Mouse (Mus musculus) yolk sac, embryonic 10.5 days (tissue): ENCODE measurements around the gene Iqcf5.

Source experiments
- DNase-seq: peaks from one replicate; pipeline ENCODE4 v3.0.0-alpha.2; 2017; ENCODE audit warnings: low spot score

The Iqcf5 gene

DNA sequence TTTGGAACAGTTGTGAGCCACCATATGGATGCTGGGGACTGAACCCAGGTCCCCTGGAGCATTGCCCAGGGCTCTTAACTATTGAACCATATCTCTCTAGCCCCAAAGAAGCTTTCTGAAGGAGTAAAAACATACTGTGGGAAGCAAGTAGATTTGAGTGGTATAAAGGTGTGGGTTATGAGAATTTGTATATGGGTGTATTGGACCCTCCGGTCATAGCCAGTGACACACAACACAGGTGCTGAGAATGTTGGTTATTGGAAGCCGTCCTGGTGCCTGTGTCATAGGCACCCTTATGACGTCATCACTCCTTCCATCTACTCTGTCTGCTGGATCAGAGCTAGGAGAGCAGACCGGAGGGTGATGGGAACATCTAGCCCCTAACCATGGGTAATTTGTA is at the start of gene Iqcf5:
Iqcf5 (plus strand) TSS at position 301 of the 400 bp plus-strand sequence.
- no peak for DNase-seq

- peak; percentile 49 for DNase-seq
Observed at GRCm38 (mm10) chr9:106464751-106465541, 49.4 kb upstream of the Iqcf5 start.

GRCm38 (mm10) chr9:106465571-106466200 is 48.7 kb upstream of the Iqcf5 start, which contains the start of gene Gpr62:
Gpr62 (minus strand) TSS chr9:106465938.
- no peak for DNase-seq

GRCm38 (mm10) chr9:106466721-106467120 is 47.7 kb upstream of the Iqcf5 start:
- no peak for DNase-seq

DNA sequence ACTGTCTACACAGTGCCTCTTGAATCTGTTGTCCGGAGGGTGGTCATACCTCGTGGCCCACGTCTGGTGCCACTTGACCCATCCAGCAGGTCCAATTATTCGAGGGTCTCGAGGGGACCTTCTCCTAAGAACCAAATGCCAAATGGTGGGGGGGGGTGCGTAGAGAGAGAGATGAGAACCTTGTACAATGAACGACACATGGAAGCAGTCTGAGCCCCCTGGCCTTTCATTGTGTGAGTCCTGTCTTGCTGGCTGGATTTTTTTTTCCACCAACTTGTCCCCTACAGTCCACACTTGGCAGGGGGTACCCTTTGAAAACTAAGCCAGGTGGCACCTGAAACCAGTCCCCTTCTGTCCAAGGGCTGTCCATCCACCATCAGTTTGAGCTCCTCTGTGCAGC is 46.6 kb upstream of the Iqcf5 start:
- no peak for DNase-seq

- no peak for DNase-seq
Observed at GRCm38 (mm10) chr9:106469317-106469716, 45.1 kb upstream of the Iqcf5 start.

DNA sequence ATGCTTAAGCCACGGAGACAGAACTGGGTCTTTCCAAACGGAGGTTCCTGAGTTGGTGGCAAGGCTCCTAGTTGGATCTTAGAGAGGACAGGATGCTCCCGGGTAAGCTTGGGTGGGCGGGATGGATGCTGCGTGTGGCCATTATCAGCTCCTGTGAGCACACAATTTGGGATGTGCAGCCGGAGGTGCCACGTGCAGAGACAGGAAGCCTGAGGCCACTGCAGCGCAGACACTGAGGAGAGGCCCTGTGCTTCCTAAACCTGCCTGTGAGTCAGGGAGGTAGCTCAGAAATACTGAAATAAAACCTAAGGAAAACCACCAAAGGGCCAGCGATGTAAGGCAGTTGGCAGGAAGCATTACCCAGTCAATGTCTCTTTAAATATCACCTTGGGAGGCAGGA is 44.6 kb upstream of the Iqcf5 start:
- no peak for DNase-seq

DNA sequence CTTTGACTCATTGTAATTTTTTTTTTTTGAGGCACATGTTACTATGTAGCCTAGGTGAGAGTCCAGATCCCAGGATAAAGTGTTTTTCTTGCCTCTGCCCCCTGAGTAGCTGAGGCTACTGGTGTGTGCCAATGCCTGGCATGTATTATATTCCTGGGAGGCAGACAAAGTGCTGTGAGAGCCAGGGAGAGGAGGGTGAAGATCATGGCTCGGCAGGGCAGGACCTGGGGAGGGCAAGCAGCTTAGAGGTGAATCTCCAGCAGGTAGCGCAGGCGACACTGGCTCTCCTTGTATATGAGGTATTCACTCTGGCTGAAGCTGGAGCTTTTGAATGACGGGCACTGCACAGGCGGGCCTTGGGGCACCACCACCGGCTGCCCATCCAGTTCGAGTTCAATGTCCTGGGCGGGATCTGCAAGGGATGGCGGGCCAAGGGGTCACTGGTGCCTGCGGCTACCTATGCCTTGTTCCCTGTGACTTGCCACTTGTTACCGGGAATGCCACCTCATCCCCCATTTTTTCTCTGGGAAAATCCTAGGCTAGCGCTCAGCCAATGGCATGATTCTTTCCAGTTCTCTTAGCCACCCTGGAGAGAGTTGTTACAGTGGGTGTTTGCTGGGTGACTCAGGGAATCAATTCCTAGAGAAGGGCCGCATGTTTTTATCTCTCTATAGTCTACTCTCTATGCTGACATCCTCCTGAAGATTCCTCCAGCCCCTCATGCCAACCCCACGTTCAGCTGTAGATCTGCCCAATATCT is 43.2 kb upstream of the Iqcf5 start:
- no peak for DNase-seq

GRCm38 (mm10) chr9:106471892-106472291 is 42.5 kb upstream of the Iqcf5 start:
- DNase-seq: peak; percentile 51

- DNase-seq: no peak
Observed at GRCm38 (mm10) chr9:106472321-106472720, 42.1 kb upstream of the Iqcf5 start.

DNA sequence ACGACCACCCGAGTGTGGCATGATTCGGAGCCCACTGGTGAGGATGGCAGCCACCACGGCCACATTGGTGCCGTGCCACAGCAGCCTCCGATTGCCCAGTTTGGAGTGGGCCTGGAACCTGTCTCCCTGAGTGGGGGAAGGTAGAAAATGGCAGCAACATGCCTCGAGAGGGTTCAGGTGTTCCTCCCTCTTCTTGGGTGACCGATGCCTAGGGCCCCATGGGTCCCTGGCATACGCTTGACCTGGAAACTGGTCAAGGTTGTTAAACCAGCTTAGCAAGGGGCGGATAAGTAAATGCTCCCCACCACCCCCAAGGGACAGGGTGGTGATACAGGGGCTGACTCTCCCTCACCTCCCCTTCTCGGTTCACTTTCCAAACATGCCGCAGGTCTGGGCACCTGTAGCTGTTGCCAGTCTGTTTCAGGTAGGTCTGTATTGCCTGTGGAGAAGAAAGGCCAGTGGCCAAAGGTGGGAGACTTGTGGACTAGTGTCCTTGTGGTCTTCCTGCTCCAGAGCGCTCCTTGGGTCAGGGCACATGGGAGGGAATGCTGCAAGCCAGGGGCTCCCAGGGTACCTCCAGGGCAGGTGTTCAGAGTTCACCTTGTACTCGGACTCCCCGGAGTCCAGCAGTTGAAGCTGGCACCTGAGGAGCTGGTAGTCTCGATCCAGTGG is 41.2 kb upstream of the Iqcf5 start:
- DNase-seq: no peak

- no peak for DNase-seq
Observed at GRCm38 (mm10) chr9:106473753-106474105, 40.6 kb upstream of the Iqcf5 start.

- DNase-seq: peak; percentile 68
Observed at GRCm38 (mm10) chr9:106474456-106474855, 39.9 kb upstream of the Iqcf5 start.

- no peak for DNase-seq
Observed at GRCm38 (mm10) chr9:106475046-106475445, 39.3 kb upstream of the Iqcf5 start.

GRCm38 (mm10) chr9:106475663-106476001 is 38.7 kb upstream of the Iqcf5 start, which contains the start of gene Rrp9:
Rrp9 (plus strand) TSS chr9:106475963.
- DNase-seq: no peak

GRCm38 (mm10) chr9:106476002-106476923 is 38.1 kb upstream of the Iqcf5 start:
- no peak for DNase-seq

DNA sequence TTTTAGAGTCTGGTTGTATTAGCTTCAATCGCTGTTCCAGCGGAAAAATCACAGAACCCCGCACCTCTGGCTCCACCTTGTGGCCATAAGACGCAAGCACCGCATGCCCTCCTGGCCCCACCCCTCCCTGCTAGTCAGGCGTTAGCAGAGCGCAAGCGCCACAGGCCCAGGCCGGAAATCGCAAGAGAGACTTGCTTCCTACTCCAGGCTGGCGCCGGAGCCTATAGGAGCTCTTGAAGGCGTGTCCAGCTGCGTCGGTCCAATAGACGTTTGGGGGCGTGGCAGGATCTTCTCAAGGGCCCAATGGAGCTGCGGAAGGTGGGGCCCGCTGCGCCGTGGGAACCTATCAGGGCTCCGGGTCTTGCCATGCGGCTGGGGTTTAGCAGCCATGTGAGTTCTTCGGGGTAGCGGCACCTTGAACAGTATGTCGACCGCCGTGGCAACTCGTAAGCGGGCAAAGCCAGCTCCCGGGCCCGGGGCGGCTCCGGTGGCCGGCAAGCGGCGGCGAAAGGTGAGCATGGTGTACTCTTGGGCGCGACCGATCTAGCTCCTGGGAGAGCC is 37.4 kb upstream of the Iqcf5 start, which contains the start of gene Parp3:
Parp3 (minus strand) TSS at position 26 of the 561 bp plus-strand sequence.
- peak; percentile 99 for DNase-seq

- DNase-seq: no peak
Observed at GRCm38 (mm10) chr9:106477649-106478048, 36.7 kb upstream of the Iqcf5 start.

DNA sequence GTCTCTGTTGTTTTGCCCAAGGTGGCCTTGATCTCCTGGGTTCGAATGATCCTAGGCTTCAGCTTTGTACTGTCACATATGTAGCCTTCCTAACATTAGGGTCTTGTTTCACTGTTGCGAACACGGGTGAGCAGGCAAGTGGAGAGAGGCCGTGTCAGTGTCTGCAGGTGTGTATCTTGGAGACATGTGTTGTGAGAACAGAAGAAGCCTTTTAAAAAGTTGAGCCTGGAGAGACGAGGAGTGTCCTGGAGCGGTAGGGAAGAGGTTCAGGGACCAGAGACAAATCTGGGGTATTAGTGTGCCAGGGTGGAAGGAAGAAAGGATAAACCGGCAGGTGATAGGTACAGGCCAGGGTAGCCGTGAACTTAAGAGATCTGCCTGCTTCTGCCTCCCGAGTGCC is 36.3 kb upstream of the Iqcf5 start:
- no peak for DNase-seq

DNA sequence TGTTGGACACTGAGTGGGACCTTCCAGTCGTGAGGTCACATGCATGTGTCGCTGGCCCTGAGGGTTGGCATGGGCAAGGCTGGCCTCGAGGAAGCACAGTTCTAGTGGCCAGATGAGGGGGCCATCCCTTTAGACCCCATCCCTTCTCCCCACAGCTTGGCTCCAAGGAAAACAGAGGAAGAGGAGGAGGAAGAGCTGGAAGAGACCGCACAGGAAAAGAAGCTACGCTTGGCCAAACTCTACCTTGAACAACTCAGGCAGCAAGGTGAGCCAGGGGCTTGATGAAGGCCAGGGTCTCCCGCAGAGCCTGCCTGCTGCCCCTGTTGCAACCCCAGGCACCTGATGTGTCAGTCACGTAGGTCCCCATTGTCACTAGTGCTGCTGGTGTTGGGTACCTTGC is 33.8 kb upstream of the Iqcf5 start:
- DNase-seq: no peak

- DNase-seq: no peak
Observed at GRCm38 (mm10) chr9:106481075-106481474, 33.3 kb upstream of the Iqcf5 start.
